Mouse (Mus musculus) liver, adult 2 months (tissue): ENCODE measurements at regions not wholly inside any gene's neighbourhood (a gene's known extent, or its start where the extent isn't known, plus 50 kb on each side); places are given as distances from the start of the nearest gene placed in this dataset.

Experiments used
- CTCF ChIP-seq: fragments of 200-500 bp; IDR thresholded peaks from 2 replicates; pipeline ENCODE4 v1.5.1; 2011; ENCODE audit warnings: low read depth, low read length, control low read depth
- POLR2A ChIP-seq: fragments of 200-500 bp; IDR thresholded peaks from 2 replicates; pipeline ENCODE4 v1.6.1; 2011; ENCODE audit warnings: low read length, control low read depth; ENCODE audit not compliant: insufficient read depth; ENCODE audit errors: extremely low read depth

DNA sequence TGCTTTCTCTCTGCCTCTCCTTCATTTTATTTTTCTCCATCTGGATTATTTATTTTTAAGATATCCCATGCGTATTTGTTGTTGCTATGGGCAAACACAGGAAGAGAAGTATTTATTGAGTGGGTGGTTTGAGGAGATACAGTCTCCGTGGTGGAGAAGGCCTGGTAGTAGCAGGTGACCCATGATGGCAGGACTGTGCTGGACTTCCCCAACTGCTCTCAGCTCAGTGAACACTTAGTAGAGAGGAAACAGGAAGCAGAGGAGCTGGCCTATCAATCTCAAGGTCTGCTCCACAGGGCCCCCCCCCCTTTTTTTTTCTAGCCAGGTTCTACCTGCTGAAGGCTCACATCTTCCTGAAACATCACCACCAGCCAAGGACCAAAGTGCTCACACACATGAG lies 74.0 kb downstream of the Gm13691 start:
- TF ChIP-seq CTCF: no peak
- TF ChIP-seq POLR2A: no peak
